Mouse (Mus musculus) brown adipose tissue, adult 24 weeks (tissue): ENCODE measurements at regions not wholly inside any gene's neighbourhood (a gene's known extent, or its start where the extent isn't known, plus 50 kb on each side); places are given as distances from the start of the nearest gene placed in this dataset.

Experiments used
- H3K27ac ChIP-seq: fragments of 200-500 bp; replicated peaks from 2 replicates; pipeline ENCODE4 v1.5.1; 2012; ENCODE audit warnings: low read depth, mild to moderate bottlenecking, low read length
- H3K4me1 ChIP-seq: fragments of 200-500 bp; 2 replicates; pipeline ENCODE4 v1.6.1; 2012; ENCODE audit warnings: low read length, mixed read lengths; ENCODE audit not compliant: control insufficient read depth, insufficient read depth, insufficient read length
- H3K4me3 ChIP-seq: fragments of 200-500 bp; 2 replicates; pipeline ENCODE4 v1.5.1; 2012; ENCODE audit warnings: low read depth, mild to moderate bottlenecking, low read length, moderate library complexity; ENCODE audit not compliant: insufficient read depth

GRCm38 (mm10) chr14:80485149-80485548 lies 501.3 kb downstream of the Olfm4 start:
- Histone ChIP-seq H3K4me1 (no peaks in the 10 kb centered on the region), H3K4me3 (no peak overlapping the region), H3K27ac (no peak overlapping the region)

GRCm38 (mm10) chr14:80486605-80487004 lies 502.7 kb downstream of the Olfm4 start:
- Histone ChIP-seq H3K27ac (no peak overlapping the region), H3K4me3 (no peak overlapping the region), H3K4me1 (no peaks in the 10 kb centered on the region)

GRCm38 (mm10) chr14:80492043-80492900 lies 508.4 kb downstream of the Olfm4 start:
- H3K27ac ChIP-seq, result no peak overlapping the region
- H3K4me3 ChIP-seq, result no peak overlapping the region
- H3K4me1 ChIP-seq, result no peaks in the 10 kb centered on the region

GRCm38 (mm10) chr14:80492901-80493279 lies 509.0 kb downstream of the Olfm4 start:
- H3K4me1 ChIP-seq, result no peaks in the 10 kb centered on the region
- H3K4me3 ChIP-seq, result no peak overlapping the region
- no peak overlapping the region for H3K27ac ChIP-seq

GRCm38 (mm10) chr14:80504351-80504750 lies 520.5 kb downstream of the Olfm4 start:
- no peaks in the 10 kb centered on the region for H3K4me1 ChIP-seq
- H3K4me3 ChIP-seq, result no peak overlapping the region
- H3K27ac ChIP-seq, result no peak overlapping the region

GRCm38 (mm10) chr14:80516626-80517025 lies 532.7 kb downstream of the Olfm4 start:
- Histone ChIP-seq H3K4me3 (no peak overlapping the region), H3K4me1 (no peaks in the 10 kb centered on the region), H3K27ac (no peak overlapping the region)

GRCm38 (mm10) chr14:80521216-80521615 lies 537.3 kb downstream of the Olfm4 start:
- Histone ChIP-seq H3K4me3 (no peak overlapping the region), H3K27ac (no peak overlapping the region), H3K4me1 (no peaks in the 10 kb centered on the region)

GRCm38 (mm10) chr14:80521631-80522030 lies 537.8 kb downstream of the Olfm4 start:
- Histone ChIP-seq H3K4me1 (no peaks in the 10 kb centered on the region), H3K4me3 (no peak overlapping the region), H3K27ac (no peak overlapping the region)

- no peak overlapping the region for H3K27ac ChIP-seq
Observed at GRCm38 (mm10) chr14:80522536-80522935, 538.7 kb downstream of the Olfm4 start.

GRCm38 (mm10) chr14:80528419-80529028 lies 544.6 kb downstream of the Olfm4 start:
- H3K4me1 ChIP-seq, result no peaks in the 10 kb centered on the region
- no peak overlapping the region for H3K4me3 ChIP-seq
- no peak overlapping the region for H3K27ac ChIP-seq

More at GRCm38 (mm10) chr14:80522536-80522935, 538.7 kb downstream of the Olfm4 start:
- Histone ChIP-seq H3K4me3 (no peak overlapping the region), H3K4me1 (no peaks in the 10 kb centered on the region)

- Histone ChIP-seq H3K4me1 (no peaks in the 10 kb centered on the region), H3K27ac (no peak overlapping the region), H3K4me3 (no peak overlapping the region)
Observed at GRCm38 (mm10) chr14:80536044-80536745, 552.3 kb downstream of the Olfm4 start.

GRCm38 (mm10) chr14:80559950-80560349 lies 576.1 kb downstream of the Olfm4 start:
- Histone ChIP-seq H3K27ac (no peak overlapping the region), H3K4me1 (no peaks in the 10 kb centered on the region), H3K4me3 (no peak overlapping the region)
